Mouse (Mus musculus): ENCODE data around the gene Asic2.
"Not testable (repeated sequence)": the region's sequence is repeated elsewhere in the genome, so short reads cannot be mapped to it uniquely, and the experiment has no call there.

The Asic2 gene

DNA sequence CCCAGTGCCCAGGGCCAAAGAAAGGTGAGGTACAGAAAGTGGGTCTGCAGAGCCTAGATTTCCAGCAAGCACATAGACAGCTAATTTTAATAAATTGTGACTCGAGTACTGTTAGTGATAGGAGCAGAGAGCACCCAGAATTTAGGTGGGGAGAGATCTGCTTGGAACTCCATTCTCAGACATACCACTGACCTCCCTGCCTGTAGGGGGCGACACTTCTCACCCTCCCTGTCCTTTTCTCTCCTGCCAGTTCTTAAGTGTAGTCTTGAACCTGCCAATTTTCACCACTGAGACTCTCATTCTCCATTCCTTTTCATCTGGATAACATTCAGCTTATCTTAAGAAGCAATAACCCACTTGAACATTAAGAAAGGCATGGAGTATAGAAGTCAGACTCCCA, 636.3 kb downstream of the Asic2 start:
- DNase-seq (ENCODE audit: low spot score in 2 of 2) = no peak

DNA sequence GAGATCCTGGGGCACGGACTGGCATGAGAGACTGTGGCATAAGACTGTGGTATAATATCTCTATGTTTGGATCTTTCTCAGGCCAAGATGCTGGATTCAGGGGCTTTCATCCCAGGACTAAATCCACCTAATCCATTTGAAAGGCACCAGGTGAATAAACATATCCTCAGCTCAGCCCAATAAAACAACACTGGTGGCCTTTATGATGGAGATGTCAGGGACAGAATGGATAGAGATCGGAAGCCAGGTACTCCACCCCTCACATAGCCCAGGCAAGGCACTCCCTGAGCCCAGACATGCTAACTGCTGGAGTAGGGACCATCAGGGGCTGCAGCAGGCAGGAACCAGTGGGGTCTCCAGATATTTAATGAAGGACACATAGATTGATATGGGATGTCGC, 637.3 kb downstream of the Asic2 start:
- DNase-seq (ENCODE audit: low spot score in 2 of 2) = no peak

DNA sequence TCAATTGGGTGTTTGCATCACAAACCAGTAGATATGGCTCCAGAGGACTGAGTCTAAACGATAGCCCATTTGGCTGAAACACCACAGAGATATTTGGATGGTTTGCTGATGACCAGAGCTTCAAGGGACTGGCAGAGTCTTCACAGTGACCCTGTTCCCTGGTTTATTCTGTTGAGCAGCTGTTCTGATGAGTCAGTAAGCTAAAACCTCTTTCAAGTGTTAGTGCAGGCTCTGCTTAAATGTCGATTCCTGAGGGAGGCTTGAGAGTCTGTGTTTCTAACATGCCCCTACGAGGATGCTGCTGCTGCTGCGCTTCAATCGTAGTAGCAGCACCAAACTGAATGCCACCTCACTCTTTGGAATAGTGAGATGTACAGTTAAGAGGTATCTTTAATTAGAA, 640.2 kb downstream of the Asic2 start:
- no peak for DNase-seq (ENCODE audit: low spot score in 2 of 2)

DNA sequence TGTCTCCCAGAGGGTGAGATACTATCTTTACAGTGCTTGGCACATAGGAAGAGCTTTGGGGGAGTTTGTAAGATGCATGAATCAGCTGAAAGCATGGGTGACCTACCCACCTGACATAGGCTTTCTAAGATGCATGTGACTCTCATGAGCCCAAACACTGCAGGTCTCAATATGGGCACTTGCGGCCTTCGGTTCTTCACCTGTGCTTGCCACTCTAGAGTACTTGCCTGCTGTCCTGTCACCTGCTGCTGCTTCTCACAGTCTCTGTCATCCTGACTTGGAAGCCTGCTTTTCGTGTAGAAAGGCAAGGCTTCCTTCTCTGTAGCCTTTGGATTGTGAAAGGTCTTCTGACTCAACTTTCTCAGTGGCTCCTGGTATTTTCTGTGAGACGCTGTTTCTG, 645.1 kb downstream of the Asic2 start:
- no peak for DNase-seq (ENCODE audit: low spot score in 2 of 2)

DNA sequence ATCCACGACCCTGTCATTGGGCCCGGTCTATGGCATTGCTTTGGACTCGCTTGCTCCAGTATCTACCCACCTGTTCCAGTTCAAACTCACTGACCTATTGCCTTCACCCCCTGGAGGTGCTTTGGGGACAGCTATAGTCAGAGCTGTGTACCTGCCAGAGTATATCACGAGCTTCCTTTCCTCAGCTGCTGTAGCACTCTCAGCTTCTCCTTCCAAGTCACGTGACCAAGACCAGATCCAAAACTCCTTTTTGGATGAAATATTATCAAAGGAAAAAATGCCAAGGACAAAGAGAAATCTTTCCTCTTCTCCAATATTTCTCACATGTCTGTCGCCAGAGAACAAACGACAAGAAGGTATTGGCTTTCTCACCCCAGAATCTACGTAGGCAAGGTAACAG, 645.8 kb downstream of the Asic2 start:
- DNase-seq (ENCODE audit: low spot score in 2 of 2) = no peak

DNA sequence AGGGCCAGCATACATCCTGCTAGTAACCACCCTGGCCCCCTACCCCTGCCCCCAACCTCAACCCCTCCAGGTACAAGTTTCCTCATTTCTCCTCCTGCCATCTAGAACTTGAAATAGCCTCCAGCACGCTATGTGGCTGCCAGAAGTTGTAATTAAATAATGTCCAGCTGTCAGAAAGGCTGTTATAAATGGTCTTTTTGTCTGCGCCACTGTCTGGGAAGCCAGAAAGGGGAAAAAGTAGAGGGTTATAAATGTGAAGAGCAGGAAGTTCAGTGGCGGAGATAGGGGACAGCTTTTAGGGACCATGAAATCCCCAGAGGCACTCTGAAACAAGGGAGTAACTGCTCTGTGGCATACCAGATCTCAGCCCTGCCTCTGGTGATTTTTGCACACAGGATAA, 678.2 kb downstream of the Asic2 start:
- DNase-seq (ENCODE audit: low spot score in 2 of 2) = no peak

DNA sequence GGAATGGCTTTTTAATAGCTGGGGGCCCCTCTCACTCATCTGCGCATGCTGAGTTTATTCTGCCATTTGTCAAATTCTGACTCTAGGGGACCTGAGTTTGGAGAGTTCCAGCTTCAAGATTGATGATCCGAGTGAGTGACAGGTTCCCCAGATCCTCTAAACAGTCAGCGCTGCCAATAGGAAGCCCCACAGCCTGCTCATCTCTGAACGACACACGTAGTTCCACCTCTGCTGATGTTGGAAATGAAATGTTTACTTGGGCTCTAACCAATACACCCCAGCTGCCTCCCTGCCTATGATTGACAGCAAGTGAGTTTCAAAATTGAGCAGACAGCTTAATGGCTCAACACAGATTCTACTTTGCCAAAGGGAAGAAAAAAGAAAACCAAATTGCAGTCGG, 685.1 kb downstream of the Asic2 start:
- DNase-seq (ENCODE audit: low spot score in 2 of 2) = no peak

DNA sequence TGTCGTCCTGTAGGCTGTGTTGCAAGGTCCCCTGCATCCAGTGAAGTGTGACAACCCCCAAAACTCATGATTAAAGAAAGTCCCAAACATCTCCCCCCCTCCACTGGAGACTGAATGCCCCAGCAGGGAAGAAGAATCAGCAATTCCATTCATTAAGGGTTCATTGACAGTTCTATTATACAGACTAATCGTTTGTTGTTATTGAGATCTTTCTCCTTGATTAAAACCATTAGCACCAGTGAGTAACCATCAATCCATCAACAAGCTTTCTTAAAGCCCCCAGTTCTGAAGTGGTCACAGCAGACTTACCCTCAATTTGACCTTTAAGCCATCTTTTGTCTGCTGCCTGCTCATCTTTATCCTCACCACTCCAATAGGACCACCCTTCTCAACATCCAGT, 688.2 kb downstream of the Asic2 start:
- DNase-seq (ENCODE audit: low spot score in 2 of 2) = no peak

DNA sequence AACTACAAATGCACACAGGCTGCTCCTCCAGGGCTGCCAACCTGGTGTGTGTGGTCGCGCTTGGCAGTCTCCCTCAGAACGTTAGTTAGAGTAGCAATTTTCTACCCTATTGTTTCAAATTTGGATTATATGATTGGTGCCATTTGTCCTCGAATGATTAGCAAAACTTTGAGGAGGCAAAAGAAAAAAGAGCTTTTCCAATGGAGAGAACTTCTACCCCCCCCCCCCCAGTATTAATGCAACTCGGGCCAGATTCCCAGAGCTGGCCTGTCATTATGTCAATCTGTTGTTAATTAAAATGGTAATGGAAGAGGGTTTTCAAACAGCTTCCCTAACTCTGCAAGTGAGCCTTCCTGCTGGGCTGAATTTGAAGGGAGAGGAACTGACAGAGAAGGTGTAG, 690.9 kb downstream of the Asic2 start:
- no peak for DNase-seq (ENCODE audit: low spot score in 2 of 2)

DNA sequence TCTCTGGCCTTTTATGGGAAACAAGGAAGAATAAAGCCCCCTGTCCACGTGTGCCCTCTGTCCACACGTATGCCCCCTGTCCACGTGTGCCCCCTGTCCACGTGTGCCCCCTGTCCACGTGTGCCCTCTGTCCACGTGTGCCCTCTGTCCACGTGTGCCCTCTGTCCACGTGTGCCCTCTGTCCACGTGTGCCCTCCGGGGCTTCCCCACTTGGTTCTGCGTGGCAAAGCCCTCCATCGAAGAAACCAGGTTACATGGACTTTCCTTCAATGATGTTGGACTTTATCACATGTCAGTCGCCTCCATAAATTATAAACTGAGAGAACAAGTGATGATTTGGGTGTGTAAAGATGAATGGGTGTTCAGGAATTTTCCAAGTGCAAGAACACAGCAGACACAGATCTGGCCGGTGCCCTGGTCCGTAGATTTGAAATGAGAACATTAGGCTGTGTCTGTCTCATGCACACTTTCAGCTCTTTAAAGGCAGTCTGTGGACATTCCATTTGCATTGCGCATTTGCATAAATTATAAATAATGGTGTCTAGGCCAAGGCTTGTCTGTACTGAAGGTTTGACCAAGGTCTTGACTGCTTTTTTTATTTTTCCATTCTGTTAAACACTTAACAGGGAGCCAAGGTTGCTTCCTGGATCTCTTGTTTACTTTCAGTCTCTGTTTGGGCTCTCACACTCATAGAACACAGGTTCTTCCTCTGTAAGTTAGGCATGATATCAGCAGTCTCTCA, 695.4 kb downstream of the Asic2 start:
- no peak for DNase-seq (ENCODE audit: low spot score in 2 of 2)

DNA sequence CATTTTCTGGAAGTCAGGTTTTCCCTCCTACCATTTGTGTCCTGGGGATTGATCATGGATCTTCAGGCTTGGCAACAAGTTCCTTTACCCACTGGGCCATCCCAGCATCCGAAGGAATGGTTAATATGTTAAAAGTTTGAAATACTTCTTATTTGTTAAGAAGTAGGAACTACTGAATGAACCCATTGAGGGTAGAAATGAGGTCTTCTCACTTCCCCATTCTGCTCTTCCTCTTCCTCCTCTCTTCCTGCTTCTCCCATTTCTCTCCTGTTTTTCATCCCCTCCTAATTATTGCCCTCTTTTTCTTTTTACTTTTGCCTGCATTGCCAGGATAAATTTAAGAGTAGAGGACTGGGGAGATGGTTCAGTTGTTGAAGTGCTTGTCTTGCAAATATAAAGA, 696.8 kb downstream of the Asic2 start:
- DNase-seq (ENCODE audit: low spot score in 2 of 2) = no peak

DNA sequence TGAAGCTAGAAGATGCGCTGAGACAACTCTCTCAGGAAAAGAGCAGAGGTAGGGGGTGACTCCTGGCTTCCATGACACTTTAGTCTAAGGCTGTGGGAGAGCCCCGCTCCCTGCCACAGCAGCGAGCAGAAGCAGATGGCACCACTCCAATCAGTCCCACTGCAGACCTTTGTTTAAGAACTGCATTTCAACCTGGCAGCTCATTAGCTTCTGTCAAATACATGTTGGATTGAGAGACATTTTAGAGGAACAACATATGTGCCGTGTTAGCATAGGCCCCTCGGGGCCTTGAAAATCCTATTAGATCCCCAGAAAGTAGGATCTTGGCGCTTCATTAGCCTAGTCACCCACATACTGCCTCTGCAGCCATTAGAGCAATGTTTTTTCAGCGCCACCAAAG, 697.7 kb downstream of the Asic2 start:
- DNase-seq (ENCODE audit: low spot score in 2 of 2) = no peak

DNA sequence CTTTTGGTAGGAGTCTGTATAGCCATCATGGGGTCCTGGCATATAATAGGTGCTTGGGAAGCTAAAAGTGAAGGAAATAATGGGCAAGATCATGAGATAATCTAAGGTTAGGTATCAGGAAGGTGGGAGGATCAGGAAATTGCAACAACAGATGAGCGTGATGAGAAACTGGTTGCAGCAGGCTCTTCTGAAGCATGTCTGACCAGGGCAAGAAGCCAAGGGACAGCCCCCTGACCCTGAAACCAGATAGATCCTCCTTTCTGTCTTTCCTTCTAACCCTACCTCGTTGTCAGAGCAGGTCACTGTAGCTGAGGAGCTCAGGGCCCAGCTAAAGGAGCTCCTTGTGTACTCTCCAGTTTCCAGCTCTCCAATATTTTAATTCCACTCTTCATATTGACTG, 704.5 kb downstream of the Asic2 start:
- no peak for DNase-seq (ENCODE audit: low spot score in 2 of 2)

DNA sequence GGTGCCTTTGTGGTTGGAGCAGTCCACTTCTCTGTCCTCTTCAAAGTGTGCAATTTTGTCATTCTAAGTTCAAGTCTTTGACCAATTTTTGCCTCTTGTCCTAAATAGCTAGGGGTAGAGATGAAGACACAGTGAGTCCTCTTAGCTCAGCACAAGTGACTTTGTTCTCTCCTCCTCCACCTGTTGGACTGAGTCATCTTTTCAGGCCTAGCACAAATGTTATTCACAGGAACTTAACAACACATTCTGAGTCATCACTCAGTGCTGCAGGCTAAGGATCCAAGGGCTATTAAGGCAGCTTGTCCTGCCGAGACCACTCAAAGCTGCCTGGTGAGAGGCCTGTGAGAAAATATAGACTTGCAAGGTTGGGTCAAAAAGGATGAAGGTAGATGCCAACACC, 705.1 kb downstream of the Asic2 start:
- DNase-seq (ENCODE audit: low spot score in 2 of 2) = no peak

DNA sequence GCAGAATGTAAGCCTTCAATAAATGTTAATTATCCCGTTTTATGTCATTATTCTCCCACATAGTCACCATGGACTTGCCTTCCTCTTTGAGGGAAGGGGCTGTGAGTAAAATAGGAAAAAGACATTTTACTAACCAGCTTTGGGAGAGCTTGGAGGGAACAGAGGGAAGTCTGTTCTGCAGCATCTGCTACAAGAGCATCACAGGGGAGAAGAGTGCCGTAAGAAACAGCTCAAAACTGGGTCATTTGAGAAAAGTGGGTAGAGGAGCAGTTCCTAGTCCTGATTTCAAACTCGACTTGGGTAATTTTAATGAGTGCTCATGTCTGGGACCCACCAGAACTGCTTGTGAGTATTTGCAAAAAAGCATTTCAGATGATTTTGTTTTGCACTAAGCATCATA, 707.0 kb downstream of the Asic2 start:
- no peak for DNase-seq (ENCODE audit: low spot score in 2 of 2)

DNA sequence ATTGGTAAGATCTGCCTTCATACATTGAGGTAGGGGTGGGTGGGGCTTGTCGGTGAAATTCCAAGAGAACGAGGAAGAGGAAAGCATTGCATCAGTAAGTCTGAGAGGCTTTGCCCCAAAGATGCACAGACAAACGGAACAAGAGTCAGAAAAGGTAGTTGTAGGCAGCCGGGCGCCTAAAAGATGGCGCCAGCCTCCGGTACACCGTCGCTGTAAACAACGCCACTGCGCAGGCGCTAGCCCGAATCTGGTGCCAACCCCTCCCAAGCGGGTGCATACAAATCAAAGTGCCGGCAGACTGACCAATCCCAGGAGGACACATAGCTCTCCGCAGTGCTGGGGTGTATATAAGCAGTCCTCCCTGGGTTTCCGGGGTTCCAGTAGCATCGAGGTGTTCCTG, 727.1 kb downstream of the Asic2 start:
- not testable (repeated sequence) for DNase-seq (ENCODE audit: low spot score in 2 of 2)

DNA sequence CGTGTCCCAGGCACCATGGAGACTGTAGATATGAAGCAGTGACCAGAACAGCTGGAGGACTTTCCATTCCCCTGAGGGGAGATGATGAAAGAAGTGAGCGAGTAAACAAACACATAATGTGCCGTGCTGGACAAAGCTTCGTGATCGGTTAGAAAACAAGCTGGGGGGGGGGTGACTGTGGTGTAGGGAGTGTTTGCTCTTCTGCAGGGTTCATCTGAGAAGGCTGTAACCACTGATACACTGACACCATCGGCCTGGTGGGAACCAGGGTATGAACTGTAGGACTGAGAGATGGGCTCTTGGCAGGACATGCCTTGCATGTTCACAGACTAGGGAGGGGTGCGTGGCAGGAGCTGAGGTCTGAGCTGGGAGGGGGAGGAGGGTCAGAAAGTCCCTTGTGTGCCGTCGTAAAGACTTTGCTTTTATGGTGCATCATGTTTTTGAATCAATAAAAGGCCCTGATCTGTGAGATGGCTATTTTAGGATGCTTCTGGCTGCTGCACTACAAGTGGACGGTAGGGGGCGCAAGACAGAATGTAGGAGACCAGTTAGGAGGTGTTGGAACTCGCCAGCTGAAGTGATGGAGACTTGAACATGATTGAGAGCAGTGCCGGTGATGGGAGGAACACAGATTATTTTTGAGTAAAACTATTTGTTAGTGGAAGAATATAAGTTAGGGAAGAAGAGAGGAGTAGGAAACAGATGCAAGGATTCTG, 728.1 kb downstream of the Asic2 start:
- DNase-seq (ENCODE audit: low spot score in 2 of 2) = peak; percentile 49 to 52

DNA sequence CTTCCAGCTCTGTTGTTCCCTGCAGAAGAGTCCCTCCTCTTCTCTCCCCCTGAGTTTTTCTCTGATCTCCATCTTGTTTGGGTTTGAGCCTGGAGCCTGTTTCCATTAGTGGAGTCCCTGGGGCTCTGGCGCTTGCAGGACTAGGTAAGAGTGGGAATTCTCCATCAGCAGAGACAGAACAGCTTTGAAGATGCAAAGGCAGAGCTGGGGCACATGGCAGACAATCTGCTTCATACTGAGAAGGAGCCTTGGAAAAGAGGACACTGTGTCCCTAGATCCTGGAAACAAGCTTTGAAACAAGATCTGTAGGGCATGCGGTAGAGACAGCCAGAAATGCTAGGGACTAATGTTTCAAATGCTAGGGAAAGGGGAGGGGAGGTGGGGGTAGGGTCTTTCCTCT, 729.2 kb downstream of the Asic2 start:
- DNase-seq (ENCODE audit: low spot score in 2 of 2) = no peak

DNA sequence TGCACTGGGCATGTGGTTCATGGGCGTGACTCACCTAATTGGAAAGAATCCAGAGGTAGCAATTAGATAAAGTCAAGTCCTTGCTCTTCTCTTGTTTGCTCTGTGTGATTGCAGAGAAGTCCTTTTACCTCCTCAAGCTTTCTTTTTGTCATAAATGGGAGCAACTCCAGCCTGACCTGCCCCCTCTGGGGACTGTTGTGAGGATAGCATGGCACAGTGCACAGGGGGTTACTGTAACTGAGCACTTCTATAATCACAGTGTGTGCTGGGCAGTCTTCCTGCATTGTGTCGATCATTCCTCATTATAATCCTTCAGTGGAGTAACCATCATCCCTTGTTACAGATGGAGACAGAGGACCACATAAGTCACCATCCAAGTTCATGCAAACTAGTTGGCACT, 732.2 kb downstream of the Asic2 start:
- no peak for DNase-seq (ENCODE audit: low spot score in 2 of 2)

DNA sequence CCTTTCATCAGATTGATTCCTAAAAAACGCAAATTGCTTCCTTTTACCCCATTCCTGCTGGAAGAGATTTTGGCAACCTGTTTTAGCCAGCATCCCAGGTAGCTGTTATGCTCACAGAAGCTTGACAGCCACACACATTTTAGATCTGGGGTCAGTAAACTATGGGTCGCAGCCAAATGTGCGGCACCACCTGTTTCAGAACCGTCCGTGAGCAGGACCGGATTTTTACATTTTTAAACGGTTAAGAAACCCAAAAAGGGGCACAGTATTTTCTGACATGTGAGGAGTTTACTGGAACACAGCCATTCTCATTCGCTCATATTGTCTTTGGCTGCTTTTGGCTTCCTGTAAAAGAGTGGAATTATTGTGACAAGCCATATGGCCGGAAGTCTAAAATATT, 744.9 kb downstream of the Asic2 start:
- DNase-seq (ENCODE audit: low spot score in 2 of 2) = no peak

DNA sequence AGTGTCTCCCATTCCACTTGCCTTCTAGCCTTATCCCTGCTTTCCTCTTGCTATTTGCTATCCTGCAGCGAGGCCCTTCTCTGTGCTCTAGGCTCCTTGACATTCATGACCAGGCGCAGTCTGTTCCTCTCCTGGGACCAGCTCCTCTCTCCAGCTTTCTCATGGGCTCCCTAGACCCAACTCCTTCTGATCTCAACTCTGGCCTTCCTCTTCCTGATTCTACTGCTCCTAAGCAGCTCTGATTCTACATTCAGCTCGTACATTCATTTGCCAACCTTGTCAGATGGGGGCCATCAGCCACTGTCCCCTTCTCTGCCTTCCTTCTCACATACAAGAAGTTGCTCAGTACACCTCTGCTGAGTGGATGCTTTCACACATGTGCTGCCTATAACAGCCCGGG, 747.5 kb downstream of the Asic2 start:
- DNase-seq (ENCODE audit: low spot score in 2 of 2) = peak; percentile 4 to 7

DNA sequence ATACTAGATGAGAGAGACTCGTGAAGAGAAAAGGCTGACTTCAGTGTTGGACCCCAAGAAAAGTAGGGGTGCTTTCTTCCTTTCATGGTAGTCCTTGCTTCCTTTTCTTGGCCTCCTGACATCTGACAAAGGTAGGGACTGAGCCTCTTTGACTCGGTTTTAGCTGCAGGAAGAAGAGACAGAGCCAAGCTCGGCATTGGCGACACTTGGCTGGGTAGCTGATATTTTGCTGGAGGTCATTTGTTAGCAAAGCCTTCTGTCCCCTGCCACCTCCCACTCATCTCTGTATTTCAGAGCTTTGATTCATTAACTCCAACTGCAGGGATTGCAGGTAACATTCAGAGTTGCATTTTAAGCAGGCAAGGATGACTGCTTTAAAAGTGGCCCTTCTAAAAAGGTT, 762.8 kb downstream of the Asic2 start:
- DNase-seq (ENCODE audit: low spot score in 2 of 2) = no peak

DNA sequence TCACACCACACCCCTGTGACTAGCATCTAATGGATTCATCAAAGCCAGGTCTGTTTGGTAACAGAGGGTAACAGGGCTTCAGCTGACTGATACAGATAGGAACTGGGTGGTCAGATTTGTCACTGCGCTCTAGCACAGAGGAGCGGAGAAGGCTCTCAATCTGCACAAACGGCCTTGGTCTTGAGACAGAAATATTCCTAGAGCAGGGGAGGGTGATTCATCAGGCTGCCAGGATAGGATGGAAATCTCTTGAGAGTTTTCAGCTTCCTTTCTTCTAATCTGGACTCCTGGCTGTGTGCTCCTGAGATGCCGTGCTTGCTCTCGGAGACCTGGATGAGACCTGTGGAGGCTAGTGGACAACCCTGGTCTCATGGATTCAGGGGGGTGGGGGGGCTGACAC, 765.7 kb downstream of the Asic2 start:
- DNase-seq (ENCODE audit: low spot score in 2 of 2) = no peak

DNA sequence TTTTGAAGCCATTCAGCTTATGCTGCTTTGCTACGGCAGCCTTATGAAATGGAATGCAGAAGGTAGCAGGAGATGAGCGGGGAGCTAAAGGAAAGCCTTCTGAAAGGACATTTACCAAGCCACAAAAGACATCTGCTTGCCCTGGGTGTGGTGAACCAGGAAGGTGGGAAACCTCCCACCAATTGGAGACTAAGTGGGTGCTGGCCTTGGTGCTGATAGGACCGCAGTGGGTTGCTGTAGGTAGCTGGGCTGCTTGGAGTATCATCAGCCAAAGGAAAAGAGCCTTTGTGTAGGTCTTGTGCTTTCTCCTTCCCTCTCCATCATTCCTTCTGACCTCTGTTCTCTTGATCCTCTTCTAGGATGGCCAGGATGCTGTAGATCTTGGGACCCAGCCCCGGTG, 774.4 kb downstream of the Asic2 start:
- DNase-seq (ENCODE audit: low spot score in 2 of 2) = no peak

All from heart, adult 9 months (tissue).